Mouse (Mus musculus) kidney, embryonic 16.5 days (tissue): Measurements from ENCODE around the gene Pum1. TPM values are rescaled to one million over a fixed set of nuclear protein-coding genes. Genes with fewer than 3 reads are reported as not detected.
"Not testable (repeated sequence)": the region's sequence is repeated elsewhere in the genome, so short reads cannot be mapped to it uniquely, and the experiment has no call there.

ENCODE experiments used
- ATAC-seq: fragments of 200-750 bp; cut with Nextera tagmentation; 2 replicates; pipeline ENCODE4 v1.8.0; 2017; ENCODE audit warnings: moderate TSS enrichment; ENCODE audit not compliant: low FRiP score, low TSS enrichment
- H3K27ac ChIP-seq: fragments of 300-500 bp; sonication (generic); 2 replicates; pipeline ENCODE4 v1.5.1; 2014; ENCODE audit warnings: low read length
- H3K27me3 ChIP-seq: fragments of 300-500 bp; sonication (generic); 2 replicates; pipeline ENCODE4 v1.6.1; 2014; ENCODE audit warnings: low read length, control low read depth, mixed read lengths; ENCODE audit not compliant: insufficient read depth
- H3K36me3 ChIP-seq: fragments of 300-500 bp; sonication (generic); 2 replicates; pipeline ENCODE4 v1.6.1; 2014; ENCODE audit warnings: low read length, control low read depth, mixed read lengths; ENCODE audit not compliant: insufficient read depth
- H3K4me1 ChIP-seq: fragments of 300-500 bp; sonication (generic); 2 replicates; pipeline ENCODE4 v1.6.1; 2014; ENCODE audit warnings: low read length, control low read depth, mixed read lengths; ENCODE audit not compliant: insufficient read depth
- H3K4me2 ChIP-seq: fragments of 300-500 bp; sonication (generic); replicated peaks from 2 replicates; pipeline ENCODE4 v1.6.1; 2014; ENCODE audit warnings: low read depth, low read length
- H3K4me3 ChIP-seq: fragments of 300-500 bp; sonication (generic); 2 replicates; pipeline ENCODE4 v1.5.1; 2014; ENCODE audit warnings: mild to moderate bottlenecking, low read length
- H3K9ac ChIP-seq: fragments of 300-500 bp; sonication (generic); replicated peaks from 2 replicates; pipeline ENCODE4 v1.6.1; 2014; ENCODE audit warnings: low read length
- H3K9me3 ChIP-seq: fragments of 300-500 bp; sonication (generic); 2 replicates; pipeline ENCODE4 v1.6.1; 2016; ENCODE audit warnings: low read length, control low read depth
- WGBS: fragments of 180-500 bp; shearing (Covaris S2); extraction: QIAGEN DNeasy Blood & Tissue Kit; methylation state at CpG from one replicate; pipeline ENCODE4 v1.1.7; 2014; 5-methylcytosine and 5-hydroxymethylcytosine counted together
- polyA plus RNA-seq: library from polyadenylated mRNA; unstranded; fragments of >200 nt; fragmentation: Nextera tagmentation; extraction: Ambion mirVana; gene quantifications from 2 replicates; pipeline ENCODE4 v1.2.1, GENCODE M21; 2015

Pum1 gene
- polyA plus RNA-seq, 1 experiment from 2014 or later, result 96.8 TPM

DNA sequence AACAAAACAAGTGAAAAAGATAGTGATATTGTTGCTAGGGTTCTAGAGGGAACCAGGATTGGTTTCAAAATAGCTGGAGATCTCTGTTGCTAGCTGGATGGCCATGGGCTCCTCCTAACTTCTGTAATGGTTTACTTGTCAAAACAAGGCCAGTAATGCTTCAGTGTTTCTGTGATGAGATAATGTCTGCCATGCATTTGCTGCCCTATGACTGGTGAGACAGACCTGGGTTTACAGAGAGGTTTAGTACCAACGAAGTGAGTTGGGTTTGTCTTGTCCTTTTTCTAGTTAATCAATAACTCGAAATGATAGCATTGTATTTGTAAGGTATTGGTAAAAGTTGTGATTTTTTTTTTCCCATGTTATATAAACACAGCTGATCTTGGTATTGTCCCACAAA is 4.6 kb downstream of the Pum1 start:
- H3K27me3 ChIP-seq, result no peaks in the 10 kb centered on the region
- no peak overlapping the region for H3K27ac ChIP-seq
- 47% methylated on average over 2 of the region's 2 CpGs for WGBS
- H3K36me3 ChIP-seq, result peaks cover 29% of the 10 kb centered on the region
- no peak for ATAC-seq
- peaks cover 44% of the 10 kb centered on the region for H3K4me1 ChIP-seq
- H3K4me3 ChIP-seq, result no peak overlapping the region
- H3K4me2 ChIP-seq, result no peak overlapping the region
- H3K9me3 ChIP-seq, result no peaks in the 10 kb centered on the region
- no peak overlapping the region for H3K9ac ChIP-seq

DNA sequence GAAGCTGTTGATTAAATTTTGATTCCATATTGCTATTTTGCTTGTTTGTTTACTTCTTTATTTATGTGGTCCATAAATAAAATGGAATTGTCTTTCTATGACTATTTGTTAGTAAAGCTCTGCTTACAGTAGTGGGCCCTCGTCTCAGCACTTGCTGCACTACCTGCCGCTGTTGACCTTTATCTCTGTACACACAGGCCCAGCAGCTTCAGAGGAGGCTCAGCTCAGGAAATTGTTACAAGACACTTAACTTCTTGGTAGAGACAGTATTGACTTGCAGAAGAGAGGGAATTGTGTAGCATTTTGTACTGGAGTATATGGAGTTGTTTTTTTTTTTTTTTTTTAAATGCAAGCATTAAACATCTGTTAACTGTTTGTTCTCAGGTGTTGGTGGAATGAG is 5.4 kb downstream of the Pum1 start:
- H3K27ac ChIP-seq, result no peak overlapping the region
- peaks cover 36% of the 10 kb centered on the region for H3K36me3 ChIP-seq
- peaks cover 44% of the 10 kb centered on the region for H3K4me1 ChIP-seq
- no peaks in the 10 kb centered on the region for H3K27me3 ChIP-seq
- no peak overlapping the region for H3K9ac ChIP-seq
- 44% methylated on average over 2 of the region's 2 CpGs for WGBS
- no peaks in the 10 kb centered on the region for H3K9me3 ChIP-seq
- ATAC-seq, result no peak
- H3K4me3 ChIP-seq, result no peak overlapping the region
- H3K4me2 ChIP-seq, result no peak overlapping the region; the same call in 1 of the 2 replicates

DNA sequence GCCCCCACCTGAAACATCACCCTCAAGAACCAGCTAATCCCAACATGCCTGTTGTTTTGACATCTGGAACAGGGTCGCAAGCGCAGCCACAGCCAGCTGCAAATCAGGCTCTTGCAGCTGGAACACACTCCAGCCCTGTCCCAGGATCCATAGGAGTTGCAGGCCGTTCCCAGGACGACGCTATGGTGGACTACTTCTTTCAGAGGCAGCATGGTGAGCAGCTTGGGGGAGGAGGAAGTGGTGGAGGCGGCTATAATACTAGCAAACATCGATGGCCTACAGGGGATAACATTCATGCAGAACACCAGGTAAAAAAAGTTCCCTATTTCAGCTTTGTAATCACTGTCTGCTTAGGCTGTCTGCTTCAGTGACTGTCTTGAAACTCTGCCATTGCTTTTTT is 5.9 kb downstream of the Pum1 start:
- H3K9ac ChIP-seq, result no peak overlapping the region
- no peak overlapping the region; the same call in 1 of the 2 replicates for H3K4me2 ChIP-seq
- 47% methylated on average over 7 of the region's 7 CpGs for WGBS
- no peaks in the 10 kb centered on the region for H3K9me3 ChIP-seq
- H3K27ac ChIP-seq, result no peak overlapping the region
- ATAC-seq, result no peak
- H3K36me3 ChIP-seq, result peaks cover 40% of the 10 kb centered on the region
- H3K4me3 ChIP-seq, result no peak overlapping the region
- H3K4me1 ChIP-seq, result peaks cover 44% of the 10 kb centered on the region
- H3K27me3 ChIP-seq, result no peaks in the 10 kb centered on the region

DNA sequence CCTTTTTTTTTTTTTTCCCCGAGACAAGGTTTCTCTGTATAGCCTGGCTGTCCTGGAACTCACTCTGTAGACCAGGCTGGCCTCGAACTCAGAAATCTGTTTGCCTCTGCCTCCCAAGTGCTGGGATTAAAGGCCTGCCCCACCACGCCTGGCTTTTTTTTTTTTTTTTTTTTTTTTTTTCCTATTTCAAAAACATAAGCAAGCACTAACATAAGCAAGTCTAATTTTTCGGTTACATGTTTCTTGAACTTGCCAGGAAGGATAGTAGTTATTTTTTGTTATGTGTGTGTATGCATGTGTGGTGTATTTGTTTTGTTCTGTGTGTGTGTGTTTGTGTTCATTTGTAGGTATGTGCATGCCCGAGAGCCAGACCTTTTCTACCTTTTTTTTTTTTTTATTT is 6.9 kb downstream of the Pum1 start:
- not testable (repeated sequence) for H3K9ac ChIP-seq, H3K27ac ChIP-seq, H3K9me3 ChIP-seq, H3K4me3 ChIP-seq, H3K4me2 ChIP-seq, ATAC-seq, H3K27me3 ChIP-seq
- WGBS, result 77% methylated on average over 5 of the region's 5 CpGs
- peaks cover 50% of the 10 kb centered on the region for H3K36me3 ChIP-seq
- peaks cover 44% of the 10 kb centered on the region for H3K4me1 ChIP-seq

DNA sequence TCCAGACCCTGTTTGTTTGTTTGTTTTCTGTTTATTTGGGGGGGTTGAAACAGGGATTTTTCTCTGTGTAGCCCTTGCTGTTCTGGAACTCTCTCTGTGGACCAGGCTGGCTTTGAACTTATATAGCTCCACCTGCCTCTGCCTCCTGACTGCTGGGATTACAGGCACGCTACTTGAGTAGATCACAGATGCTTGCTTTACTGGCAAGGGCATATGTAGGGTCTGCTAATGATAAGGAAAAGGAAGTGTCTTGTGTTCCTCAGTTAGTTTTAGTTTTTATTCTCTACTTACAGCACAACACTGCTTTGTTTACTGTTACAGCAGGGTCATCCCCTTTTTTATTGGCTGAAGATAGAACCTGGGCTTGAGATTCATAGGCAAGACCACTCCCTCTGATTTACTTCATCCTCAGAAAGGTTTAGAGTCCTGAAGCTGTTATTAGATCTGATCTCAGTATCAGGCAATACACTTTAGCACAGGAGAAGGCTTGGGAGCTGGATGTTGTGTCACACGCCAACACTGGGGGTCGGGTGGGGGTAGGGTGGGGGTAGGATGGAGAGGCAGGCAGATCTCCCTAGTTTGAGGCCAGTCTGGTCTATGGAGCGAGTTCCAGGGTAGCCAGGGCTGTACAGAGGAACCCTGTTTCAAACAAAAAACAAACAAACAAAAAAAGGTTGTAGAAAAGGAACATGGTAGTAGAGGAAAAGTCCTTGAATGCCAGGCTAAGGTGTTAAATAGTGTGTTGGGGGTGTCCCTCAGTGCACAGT is 8.1 kb downstream of the Pum1 start:
- H3K9me3 ChIP-seq, result no peaks in the 10 kb centered on the region
- peaks cover 55% of the 10 kb centered on the region for H3K36me3 ChIP-seq
- no peak overlapping the region for H3K4me2 ChIP-seq
- no peak for ATAC-seq
- H3K27me3 ChIP-seq, result no peaks in the 10 kb centered on the region
- no peak overlapping the region for H3K27ac ChIP-seq
- no peak overlapping the region for H3K4me3 ChIP-seq
- 90% methylated on average over 4 of the region's 4 CpGs for WGBS
- peaks cover 31% of the 10 kb centered on the region for H3K4me1 ChIP-seq
- H3K9ac ChIP-seq, result no peak overlapping the region

DNA sequence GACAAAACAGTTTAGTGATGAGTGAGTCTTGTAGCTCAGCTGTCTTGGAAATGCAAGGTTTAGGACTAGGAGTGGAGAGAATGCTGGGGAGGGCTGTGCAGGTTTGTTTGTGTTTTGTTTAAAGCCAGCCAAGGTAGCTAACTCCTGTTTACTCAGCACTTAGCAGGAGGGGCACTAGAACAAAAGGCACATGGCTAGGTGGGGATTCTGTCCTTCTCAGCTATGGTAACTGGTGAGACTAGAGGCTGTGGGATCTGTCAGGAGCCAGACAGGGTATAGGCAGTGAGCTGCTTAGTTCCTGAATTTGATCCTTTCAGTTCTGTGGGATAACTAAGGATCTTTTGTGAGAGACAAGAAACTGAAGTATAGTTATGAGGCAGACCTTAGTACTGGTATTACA is 9.0 kb downstream of the Pum1 start:
- no peak for ATAC-seq
- Histone ChIP-seq H3K9ac (no peak overlapping the region), H3K4me2 (no peak overlapping the region), H3K4me1 (peaks cover 24% of the 10 kb centered on the region), H3K9me3 (no peaks in the 10 kb centered on the region), H3K4me3 (no peak overlapping the region), H3K27ac (no peak overlapping the region), H3K36me3 (peaks cover 64% of the 10 kb centered on the region), H3K27me3 (no peaks in the 10 kb centered on the region)

DNA sequence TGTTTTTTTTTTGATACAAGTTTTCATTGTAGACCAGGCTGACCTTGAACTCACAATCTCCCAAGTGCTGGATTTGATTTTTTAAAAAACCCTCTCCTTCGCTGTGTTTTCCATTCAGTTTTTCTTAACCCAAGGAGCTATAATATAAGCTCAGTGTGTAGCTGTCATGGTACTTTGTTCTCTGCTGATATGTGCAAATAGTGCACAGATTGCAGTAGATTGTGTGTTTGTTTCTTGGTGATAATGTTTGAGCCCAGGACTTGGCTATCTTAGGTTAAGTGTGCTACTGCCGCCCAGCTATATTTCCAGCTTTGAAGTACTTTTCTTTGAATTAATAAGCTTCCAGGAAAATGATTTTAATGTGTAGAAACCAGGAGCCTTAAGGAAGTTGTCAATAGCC is 13.6 kb downstream of the Pum1 start:
- ATAC-seq, result no peak
- Histone ChIP-seq H3K4me1 (0 out of 2 replicates have a peak, but pooled peaks cover under 1% of the 10 kb centered on the region), H3K4me3 (no peak overlapping the region), H3K27me3 (no peaks in the 10 kb centered on the region), H3K36me3 (peaks cover 71% of the 10 kb centered on the region), H3K4me2 (no peak overlapping the region), H3K9ac (no peak overlapping the region), H3K27ac (no peak overlapping the region), H3K9me3 (no peaks in the 10 kb centered on the region)
- 89% methylated on average over 2 of the region's 2 CpGs for WGBS

DNA sequence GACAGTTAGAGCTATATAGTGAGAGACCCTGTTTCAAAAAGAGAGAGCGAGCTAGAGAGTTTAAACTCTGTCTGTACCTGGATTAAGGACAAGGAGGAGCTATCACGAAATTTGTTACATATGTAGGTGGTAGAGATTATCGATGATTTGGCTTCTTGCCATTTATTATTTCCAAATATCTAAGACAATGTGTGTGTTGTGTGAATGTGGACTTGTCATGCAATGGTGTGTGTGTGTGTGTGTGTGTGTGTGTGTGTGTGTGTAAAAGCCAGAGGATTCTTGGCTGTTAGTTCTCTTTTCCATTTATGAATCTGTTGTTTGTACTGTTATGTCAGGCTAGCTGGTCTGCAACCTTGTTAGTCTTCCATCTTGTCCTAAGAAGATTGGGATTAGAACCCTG is 15.0 kb downstream of the Pum1 start:
- H3K36me3 ChIP-seq, result peaks cover 59% of the 10 kb centered on the region
- WGBS, result 97% methylated on average over 3 of the region's 3 CpGs
- no peaks in the 10 kb centered on the region for H3K27me3 ChIP-seq
- ATAC-seq, result no peak
- no peak overlapping the region for H3K4me3 ChIP-seq
- H3K9me3 ChIP-seq, result no peaks in the 10 kb centered on the region
- no peak overlapping the region for H3K9ac ChIP-seq
- H3K4me1 ChIP-seq, result no peaks in the 10 kb centered on the region
- H3K27ac ChIP-seq, result no peak overlapping the region
- no peak overlapping the region for H3K4me2 ChIP-seq

DNA sequence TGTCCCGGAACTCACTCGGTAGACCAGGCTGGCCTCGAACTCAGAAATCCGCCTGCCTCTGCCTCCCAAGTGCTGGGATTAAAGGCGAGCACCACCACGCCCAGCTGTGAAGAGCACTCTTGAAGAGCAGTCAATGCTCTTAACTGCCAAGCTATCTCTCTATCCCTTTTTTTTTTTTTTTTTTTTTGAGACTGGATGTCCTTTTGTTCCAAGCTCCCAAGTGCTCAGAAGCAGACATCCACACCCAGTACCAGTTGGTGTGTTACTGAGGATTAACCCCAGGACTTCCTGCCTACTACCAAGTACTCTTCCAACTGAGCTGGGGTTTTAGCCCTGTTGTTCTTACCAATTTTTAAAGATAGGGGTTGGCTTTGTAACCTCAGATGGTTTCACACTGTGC is 17.6 kb downstream of the Pum1 start:
- Histone ChIP-seq H3K9ac (no peak overlapping the region), H3K4me2 (no peak overlapping the region), H3K4me3 (no peak overlapping the region), H3K4me1 (no peaks in the 10 kb centered on the region), H3K27ac (no peak overlapping the region), H3K9me3 (no peaks in the 10 kb centered on the region), H3K27me3 (no peaks in the 10 kb centered on the region), H3K36me3 (peaks cover 44% of the 10 kb centered on the region)
- no peak for ATAC-seq
- over 99% methylated on average over 6 of the region's 6 CpGs for WGBS

DNA sequence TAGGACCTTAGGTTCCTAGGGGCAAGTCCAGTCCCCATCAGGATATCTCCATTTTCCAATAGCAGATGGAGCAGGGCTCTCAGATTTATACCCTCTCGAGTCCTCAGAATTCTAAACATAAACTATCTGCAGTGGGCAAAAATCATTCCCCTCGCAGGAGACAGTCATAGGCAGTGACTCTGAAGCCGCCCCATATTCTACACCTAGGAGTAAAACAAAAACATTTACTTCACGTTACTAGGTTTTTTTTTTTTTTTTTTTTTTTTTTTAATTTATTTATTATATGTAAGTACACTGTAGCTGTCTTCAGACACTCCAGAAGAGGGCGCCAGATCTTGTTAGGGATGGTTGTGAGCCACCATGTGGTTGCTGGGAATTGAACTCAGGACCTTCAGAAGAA is 19.9 kb downstream of the Pum1 start:
- H3K4me1 ChIP-seq, H3K27ac ChIP-seq, ATAC-seq, H3K9ac ChIP-seq, H3K4me3 ChIP-seq, H3K9me3 ChIP-seq, H3K27me3 ChIP-seq, H3K4me2 ChIP-seq: not testable (repeated sequence)
- H3K36me3 ChIP-seq, result peaks cover 32% of the 10 kb centered on the region
- 88% methylated on average over 4 of the region's 5 CpGs for WGBS
